In the genomic region with DNA sequence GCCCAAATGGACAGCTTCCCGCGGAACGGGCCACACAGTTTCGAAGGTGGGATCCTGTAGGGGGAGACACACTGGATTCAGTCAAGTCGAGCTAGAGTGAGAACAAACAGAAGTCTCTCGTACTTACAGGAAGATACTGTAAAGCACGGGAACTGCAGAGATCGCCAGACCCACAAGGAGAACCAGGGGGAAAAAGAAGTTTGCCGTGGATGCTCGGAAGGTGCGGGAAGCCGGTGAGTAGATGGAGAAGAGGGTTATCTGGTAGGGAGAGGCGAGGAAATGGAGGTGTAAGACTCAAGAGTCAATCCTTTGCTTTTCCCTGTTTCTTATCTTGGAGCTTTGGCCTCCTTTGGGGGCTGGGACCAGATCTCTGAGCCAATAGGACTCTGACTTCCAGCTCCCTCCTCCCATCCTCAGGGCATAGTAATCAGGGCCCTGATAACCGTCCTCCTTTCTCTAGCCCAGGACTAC, we compare ENCODE assay signal across 7 mouse cellular contexts. TPM values are rescaled to one million over a fixed set of nuclear protein-coding genes. Genes with fewer than 3 reads are reported as not detected.
DNase-seq lines count a peak whose midpoint lies in the region; ATAC-seq and TF ChIP-seq lines count a peak whose summit lies in the region.

No protein-coding gene starts in this region.

- TF ChIP-seq CTCF in intestine, postnatal 0 days (IDR thresholded peaks at IDR 0.05; ENCODE audit: low read depth): peak; percentile 51

- no peak for ATAC-seq in midbrain, embryonic 11.5 days (ENCODE audit: low FRiP score)
- ATAC-seq in common myeloid progenitor, adult 5-6 weeks (replicated peaks; ENCODE audit: low read depth, poor library complexity, severe bottlenecking): peak; percentile 16; the same call in 1 of the 2 replicates
- peak; percentile 17; the same call in 1 of the 2 replicates for ATAC-seq in intestine, postnatal 0 days
- ATAC-seq in stomach, embryonic 14.5 days (ENCODE audit: insufficient number of reproducible peaks, insufficient read depth, low FRiP score, low read depth): no peak

- H3K9me3 ChIP-seq in midbrain, embryonic 10.5 days (replicated peaks): no peaks in the 10 kb centered on the region
- no peaks in the 10 kb centered on the region for H3K9me3 ChIP-seq in midbrain, embryonic 11.5 days (ENCODE audit: control insufficient read depth, low read length)
- H3K9me3 ChIP-seq in intestine, postnatal 0 days (ENCODE audit: control insufficient read depth): no peaks in the 10 kb centered on the region
- no peaks in the 10 kb centered on the region for H3K9me3 ChIP-seq in stomach, embryonic 14.5 days (ENCODE audit: control insufficient read depth, low read depth, low read length)

- H3K27ac ChIP-seq in midbrain, embryonic 10.5 days (replicated peaks): no peak overlapping the region
- H3K27ac ChIP-seq in midbrain, embryonic 11.5 days (ENCODE audit: low read depth, low read length): no peak overlapping the region
- peak overlapping the region; percentile 46; the same call in 1 of the 2 replicates for H3K27ac ChIP-seq in intestine, postnatal 0 days (ENCODE audit: low read depth, low read length)
- peak overlapping the region; percentile 22; the same call in 1 of the 2 replicates for H3K27ac ChIP-seq in stomach, embryonic 14.5 days (ENCODE audit: low read length)

- peaks cover 17% of the 10 kb centered on the region for H3K36me3 ChIP-seq in midbrain, embryonic 10.5 days
- H3K36me3 ChIP-seq in midbrain, embryonic 11.5 days (ENCODE audit: control insufficient read depth, insufficient read depth, low read length): peaks cover 3% of the 10 kb centered on the region; the same call in 1 of the 2 replicates
- H3K36me3 ChIP-seq in intestine, postnatal 0 days (ENCODE audit: control insufficient read depth, insufficient read depth): peaks cover 22% of the 10 kb centered on the region
- H3K36me3 ChIP-seq in stomach, embryonic 14.5 days (ENCODE audit: control insufficient read depth, insufficient read depth, low read length): peaks cover 11% of the 10 kb centered on the region; the same call in 1 of the 2 replicates

- H3K27me3 ChIP-seq in midbrain, embryonic 10.5 days (ENCODE audit: low read depth, poor library complexity, severe bottlenecking): no peaks in the 10 kb centered on the region
- no peaks in the 10 kb centered on the region for H3K27me3 ChIP-seq in midbrain, embryonic 11.5 days (ENCODE audit: control insufficient read depth, insufficient read depth, low read length)
- no peaks in the 10 kb centered on the region for H3K27me3 ChIP-seq in intestine, postnatal 0 days (replicated peaks; ENCODE audit: control insufficient read depth, insufficient read depth, low read length)
- H3K27me3 ChIP-seq in stomach, embryonic 14.5 days (ENCODE audit: control insufficient read depth, insufficient read depth, low read length): no peaks in the 10 kb centered on the region

- peaks cover 30% of the 10 kb centered on the region for H3K4me1 ChIP-seq in midbrain, embryonic 10.5 days
- peaks cover 12% of the 10 kb centered on the region for H3K4me1 ChIP-seq in midbrain, embryonic 11.5 days (ENCODE audit: control insufficient read depth, insufficient read depth, low read length)
- H3K4me1 ChIP-seq in intestine, postnatal 0 days (replicated peaks; ENCODE audit: control insufficient read depth, insufficient read depth, low read length): no peaks in the 10 kb centered on the region
- 0 out of 2 replicates have a peak, but pooled peaks cover 10% of the 10 kb centered on the region for H3K4me1 ChIP-seq in stomach, embryonic 14.5 days (ENCODE audit: control insufficient read depth, insufficient read depth, low read length)

- no peak for DNase-seq in midbrain, embryonic 10.5 days (ENCODE audit: low spot score)
- no peak for DNase-seq in midbrain, embryonic 11.5 days (ENCODE audit: low spot score, missing footprints)
- DNase-seq in right cerebral cortex, postnatal 36 days (ENCODE audit: low spot score in 2 of 2): no peak
- no peak for DNase-seq in frontal cortex, postnatal 25 days (ENCODE audit: low spot score in 2 of 2)

- H3K4me2 ChIP-seq in midbrain, embryonic 11.5 days: no peak overlapping the region
- peak overlapping the region; percentile 49 for H3K4me2 ChIP-seq in intestine, postnatal 0 days (replicated peaks; ENCODE audit: low read depth)
- H3K4me2 ChIP-seq in stomach, embryonic 14.5 days (replicated peaks; ENCODE audit: low read depth, low read length): peak overlapping the region; percentile 20

- no peak overlapping the region; the same call in 1 of the 2 replicates for H3K9ac ChIP-seq in midbrain, embryonic 11.5 days (ENCODE audit: low read length)
- 0 out of 2 replicates have a peak overlapping the region, but pooled peaks have one; percentile 26 for H3K9ac ChIP-seq in intestine, postnatal 0 days (ENCODE audit: low read depth, low read length)
- no peak overlapping the region for H3K9ac ChIP-seq in stomach, embryonic 14.5 days (replicated peaks; ENCODE audit: low read depth, low read length)

- WGBS in midbrain, embryonic 10.5 days: 10% methylated on average over 14 of the region's 14 CpGs
- WGBS in midbrain, embryonic 11.5 days: 20% methylated on average over 14 of the region's 14 CpGs
- 12% methylated on average over 14 of the region's 14 CpGs for WGBS in intestine, postnatal 0 days
- 17% methylated on average over 14 of the region's 14 CpGs for WGBS in stomach, embryonic 14.5 days

- H3K4me3 ChIP-seq in midbrain, embryonic 10.5 days: peak overlapping the region; percentile 11; the same call in 1 of the 2 replicates
- H3K4me3 ChIP-seq in midbrain, embryonic 11.5 days (ENCODE audit: low read depth, low read length): no peak overlapping the region
- 0 out of 2 replicates have a peak overlapping the region, but pooled peaks have one; percentile 9 for H3K4me3 ChIP-seq in intestine, postnatal 0 days (ENCODE audit: low read depth, low read length)
- H3K4me3 ChIP-seq in stomach, embryonic 14.5 days (ENCODE audit: low read depth, low read length): no peak overlapping the region

RNA-seq across cellular contexts. Expression of a gene that starts 1.3 kb away (rescaled TPM):
- polyA plus RNA-seq in midbrain, embryonic 10.5 days (2016; fragmentation: Nextera tagmentation; extraction: Ambion mirVana): 18.0 and 19.8 TPM in 2 replicates
- 16.4 and 16.9 TPM in 2 replicates for polyA plus RNA-seq in midbrain, embryonic 11.5 days (2014; fragmentation: Nextera tagmentation; extraction: Ambion mirVana)
- 12.4 and 13.9 TPM in 2 replicates for total RNA-seq in common myeloid progenitor, adult 5-6 weeks (2017)
- 10.1 and 11.2 TPM in 2 replicates for polyA plus RNA-seq in intestine, postnatal 0 days (2015; fragmentation: Nextera tagmentation; extraction: Ambion mirVana)
- 14.0 and 14.1 TPM in 2 replicates for polyA plus RNA-seq in stomach, embryonic 14.5 days (2014; fragmentation: Nextera tagmentation; extraction: Ambion mirVana)

RNA-seq across cellular contexts. Expression of a gene that starts 10.4 kb away (rescaled TPM):
- 3.1 TPM in 2 replicates for polyA plus RNA-seq in midbrain, embryonic 10.5 days (2016; fragmentation: Nextera tagmentation; extraction: Ambion mirVana)
- 2.4 and 2.5 TPM in 2 replicates for polyA plus RNA-seq in midbrain, embryonic 11.5 days (2014; fragmentation: Nextera tagmentation; extraction: Ambion mirVana)
- total RNA-seq in common myeloid progenitor, adult 5-6 weeks (2017): 2.8 and 3.5 TPM in 2 replicates
- 100 TPM in 2 replicates for polyA plus RNA-seq in intestine, postnatal 0 days (2015; fragmentation: Nextera tagmentation; extraction: Ambion mirVana)
- 61.8 and 67.3 TPM in 2 replicates for polyA plus RNA-seq in stomach, embryonic 14.5 days (2014; fragmentation: Nextera tagmentation; extraction: Ambion mirVana)

RNA-seq across cellular contexts. Expression of a gene that starts 21.9 kb away (rescaled TPM):
- polyA plus RNA-seq in midbrain, embryonic 10.5 days (2016; fragmentation: Nextera tagmentation; extraction: Ambion mirVana): 75.2 and 82.7 TPM in 2 replicates
- polyA plus RNA-seq in midbrain, embryonic 11.5 days (2014; fragmentation: Nextera tagmentation; extraction: Ambion mirVana): 53.6 and 63.0 TPM in 2 replicates
- 22.7 and 48.4 TPM in 2 replicates for total RNA-seq in common myeloid progenitor, adult 5-6 weeks (2017)
- polyA plus RNA-seq in intestine, postnatal 0 days (2015; fragmentation: Nextera tagmentation; extraction: Ambion mirVana): 19.9 and 20.8 TPM in 2 replicates
- polyA plus RNA-seq in stomach, embryonic 14.5 days (2014; fragmentation: Nextera tagmentation; extraction: Ambion mirVana): 58.3 and 59.5 TPM in 2 replicates

RNA-seq across cellular contexts. Expression of a gene that starts 25.7 kb away (rescaled TPM):
- polyA plus RNA-seq in midbrain, embryonic 10.5 days (2016; fragmentation: Nextera tagmentation; extraction: Ambion mirVana): 251 and 266 TPM in 2 replicates
- 199 and 222 TPM in 2 replicates for polyA plus RNA-seq in midbrain, embryonic 11.5 days (2014; fragmentation: Nextera tagmentation; extraction: Ambion mirVana)
- total RNA-seq in common myeloid progenitor, adult 5-6 weeks (2017): 22.9 and 29.2 TPM in 2 replicates
- 123 and 129 TPM in 2 replicates for polyA plus RNA-seq in intestine, postnatal 0 days (2015; fragmentation: Nextera tagmentation; extraction: Ambion mirVana)
- 223 and 240 TPM in 2 replicates for polyA plus RNA-seq in stomach, embryonic 14.5 days (2014; fragmentation: Nextera tagmentation; extraction: Ambion mirVana)

RNA-seq across cellular contexts. Expression of a gene that starts 26.4 kb away (rescaled TPM):
- 30.6 and 32.5 TPM in 2 replicates for polyA plus RNA-seq in midbrain, embryonic 10.5 days (2016; fragmentation: Nextera tagmentation; extraction: Ambion mirVana)
- polyA plus RNA-seq in midbrain, embryonic 11.5 days (2014; fragmentation: Nextera tagmentation; extraction: Ambion mirVana): 21.7 and 23.8 TPM in 2 replicates
- total RNA-seq in common myeloid progenitor, adult 5-6 weeks (2017): 23.5 and 37.0 TPM in 2 replicates
- 28.4 and 29.6 TPM in 2 replicates for polyA plus RNA-seq in intestine, postnatal 0 days (2015; fragmentation: Nextera tagmentation; extraction: Ambion mirVana)
- 36.8 and 40.4 TPM in 2 replicates for polyA plus RNA-seq in stomach, embryonic 14.5 days (2014; fragmentation: Nextera tagmentation; extraction: Ambion mirVana)

Comparison
In these comparisons a context has a peak if more than half of its experiments do, and no peak if none do; other contexts are left out.
1. H3K4me3 ChIP-seq: peak in midbrain, embryonic 10.5 days (single experiment) and intestine, postnatal 0 days (single experiment); none in midbrain, embryonic 11.5 days (single experiment) and stomach, embryonic 14.5 days (single experiment).
2. H3K27ac ChIP-seq: peak in intestine, postnatal 0 days (single experiment) and stomach, embryonic 14.5 days (single experiment); none in midbrain, embryonic 10.5 days (single experiment) and midbrain, embryonic 11.5 days (single experiment).
3. ATAC-seq: peak in common myeloid progenitor, adult 5-6 weeks (single experiment) and intestine, postnatal 0 days (single experiment); none in midbrain, embryonic 11.5 days (single experiment) and stomach, embryonic 14.5 days (single experiment).
4. RNA of a gene that starts 10.4 kb away (polyA plus RNA-seq): 100 TPM in intestine, postnatal 0 days and 61.8 to 67.3 TPM in stomach, embryonic 14.5 days; 3.1 TPM in midbrain, embryonic 10.5 days and 2.4 to 2.5 TPM in midbrain, embryonic 11.5 days; every median in the first group is over 10 times any median in the second.